Mouse (Mus musculus): ENCODE data around the gene Ass1. TPM values are rescaled to one million over a fixed set of nuclear protein-coding genes. Genes with fewer than 3 reads are reported as not detected.
"Not testable (repeated sequence)": the region's sequence is repeated elsewhere in the genome, so short reads cannot be mapped to it uniquely, and the experiment has no call there.

The Ass1 gene
- polyA plus RNA-seq, 1 experiment from 2014 or later, result 6.8 TPM

- H3K9me3 ChIP-seq (replicated peaks), result no peaks in the 10 kb centered on the region
- H3K36me3 ChIP-seq, result no peaks in the 10 kb centered on the region
- H3K4me1 ChIP-seq, result peaks cover 30% of the 10 kb centered on the region
- H3K27ac ChIP-seq, result no peak overlapping the region
- no peak for DNase-seq (ENCODE audit: low spot score)
- WGBS, result 42% methylated on average over 5 of the region's 5 CpGs
- H3K4me3 ChIP-seq, result no peak overlapping the region
- 0 out of 2 replicates have a peak, but pooled peaks cover 3% of the 10 kb centered on the region for H3K27me3 ChIP-seq (ENCODE audit: low read depth, poor library complexity, severe bottlenecking)
Observed at GRCm38 (mm10) chr2:31530201-31530600, 60.2 kb downstream of the Ass1 start.

GRCm38 (mm10) chr2:31537054-31537453 is 67.0 kb downstream of the Ass1 start:
- WGBS, result 69% methylated on average over 5 of the region's 5 CpGs
- no peaks in the 10 kb centered on the region for H3K4me1 ChIP-seq
- no peak overlapping the region for H3K4me3 ChIP-seq
- no peak for DNase-seq (ENCODE audit: low spot score)
- H3K9me3 ChIP-seq (replicated peaks), result no peaks in the 10 kb centered on the region
- no peak overlapping the region for H3K27ac ChIP-seq
- H3K27me3 ChIP-seq (ENCODE audit: low read depth, poor library complexity, severe bottlenecking), result no peaks in the 10 kb centered on the region
- H3K36me3 ChIP-seq, result no peaks in the 10 kb centered on the region

- WGBS, result 78% methylated on average over 5 of the region's 5 CpGs
- H3K27ac ChIP-seq, result no peak overlapping the region
- no peaks in the 10 kb centered on the region for H3K4me1 ChIP-seq
- H3K4me3 ChIP-seq, result no peak overlapping the region
- no peaks in the 10 kb centered on the region for H3K9me3 ChIP-seq (replicated peaks)
- no peaks in the 10 kb centered on the region for H3K27me3 ChIP-seq (ENCODE audit: low read depth, poor library complexity, severe bottlenecking)
- no peak for DNase-seq (ENCODE audit: low spot score)
- no peaks in the 10 kb centered on the region for H3K36me3 ChIP-seq
Observed at GRCm38 (mm10) chr2:31538745-31539144, 68.7 kb downstream of the Ass1 start.

GRCm38 (mm10) chr2:31541581-31541980 is 71.6 kb downstream of the Ass1 start:
- no peak overlapping the region for H3K27ac ChIP-seq
- DNase-seq (ENCODE audit: low spot score), result no peak
- no peak overlapping the region for H3K4me3 ChIP-seq
- H3K36me3 ChIP-seq, result no peaks in the 10 kb centered on the region
- 0 out of 2 replicates have a peak, but pooled peaks cover 3% of the 10 kb centered on the region for H3K27me3 ChIP-seq (ENCODE audit: low read depth, poor library complexity, severe bottlenecking)
- no peaks in the 10 kb centered on the region for H3K4me1 ChIP-seq
- 94% methylated on average over 5 of the region's 5 CpGs for WGBS
- no peaks in the 10 kb centered on the region for H3K9me3 ChIP-seq (replicated peaks)

- WGBS, result 72% methylated on average over 11 of the region's 11 CpGs
- no peaks in the 10 kb centered on the region for H3K4me1 ChIP-seq
- no peak overlapping the region for H3K4me3 ChIP-seq
- no peaks in the 10 kb centered on the region for H3K9me3 ChIP-seq (replicated peaks)
- no peak for DNase-seq (ENCODE audit: low spot score)
- no peak overlapping the region for H3K27ac ChIP-seq
- H3K27me3 ChIP-seq (ENCODE audit: low read depth, poor library complexity, severe bottlenecking), result 0 out of 2 replicates have a peak, but pooled peaks cover 3% of the 10 kb centered on the region
- no peaks in the 10 kb centered on the region for H3K36me3 ChIP-seq
Observed at GRCm38 (mm10) chr2:31547726-31548125, 77.7 kb downstream of the Ass1 start.

- no peaks in the 10 kb centered on the region for H3K9me3 ChIP-seq (replicated peaks)
- no peaks in the 10 kb centered on the region for H3K27me3 ChIP-seq (ENCODE audit: low read depth, poor library complexity, severe bottlenecking)
- H3K27ac ChIP-seq, result no peak overlapping the region
- DNase-seq (ENCODE audit: low spot score), result no peak
- 88% methylated on average over 3 of the region's 3 CpGs for WGBS
- no peaks in the 10 kb centered on the region for H3K4me1 ChIP-seq
- H3K36me3 ChIP-seq, result no peaks in the 10 kb centered on the region
- no peak overlapping the region for H3K4me3 ChIP-seq
Observed at GRCm38 (mm10) chr2:31550503-31550902, 80.5 kb downstream of the Ass1 start.

- 84% methylated on average over 3 of the region's 3 CpGs for WGBS
- not testable (repeated sequence) for H3K4me1 ChIP-seq; H3K36me3 ChIP-seq; H3K27me3 ChIP-seq (ENCODE audit: low read depth, poor library complexity, severe bottlenecking); DNase-seq (ENCODE audit: low spot score); H3K4me3 ChIP-seq; H3K9me3 ChIP-seq (replicated peaks); H3K27ac ChIP-seq
Observed at GRCm38 (mm10) chr2:31551351-31551750, 81.3 kb downstream of the Ass1 start.

GRCm38 (mm10) chr2:31551971-31552370 is 82.0 kb downstream of the Ass1 start:
- Histone ChIP-seq H3K4me1 (no peaks in the 10 kb centered on the region), H3K36me3 (no peaks in the 10 kb centered on the region), H3K4me3 (no peak overlapping the region), H3K27ac (no peak overlapping the region), H3K27me3 (ENCODE audit: low read depth, poor library complexity, severe bottlenecking) (no peaks in the 10 kb centered on the region), H3K9me3 (replicated peaks) (no peaks in the 10 kb centered on the region)
- no peak for DNase-seq (ENCODE audit: low spot score)
- WGBS, result 89% methylated on average over 10 of the region's 10 CpGs

- Histone ChIP-seq H3K4me1 (no peaks in the 10 kb centered on the region), H3K27ac (no peak overlapping the region), H3K36me3 (no peaks in the 10 kb centered on the region), H3K27me3 (ENCODE audit: low read depth, poor library complexity, severe bottlenecking) (no peaks in the 10 kb centered on the region), H3K4me3 (no peak overlapping the region), H3K9me3 (replicated peaks) (no peaks in the 10 kb centered on the region)
- no peak for DNase-seq (ENCODE audit: low spot score)
- WGBS, result 81% methylated on average over 5 of the region's 5 CpGs
Observed at GRCm38 (mm10) chr2:31554619-31555018, 84.6 kb downstream of the Ass1 start.

Other genes starting within 250 kb of the Ass1 start
- 57.5 and 62.0 TPM in 2 replicates for gene Ncs1, start 224.4 kb upstream of the Ass1 start, polyA plus RNA-seq (2016; fragmentation: Nextera tagmentation; extraction: Ambion mirVana)
- 0.19 TPM in 1 of 2 replicates, not detected in the other for gene Hmcn2, start 155.8 kb upstream of the Ass1 start, polyA plus RNA-seq (2016; fragmentation: Nextera tagmentation; extraction: Ambion mirVana)
- gene Fubp3, start 102.4 kb downstream of the Ass1 start, polyA plus RNA-seq (2016; fragmentation: Nextera tagmentation; extraction: Ambion mirVana), result 84.1 and 92.1 TPM in 2 replicates
- 0.10 TPM in 1 of 2 replicates, not detected in the other for gene Prdm12, start 169.8 kb downstream of the Ass1 start, polyA plus RNA-seq (2016; fragmentation: Nextera tagmentation; extraction: Ambion mirVana)
- 113 and 131 TPM in 2 replicates for gene Exosc2, start 200.5 kb downstream of the Ass1 start, polyA plus RNA-seq (2016; fragmentation: Nextera tagmentation; extraction: Ambion mirVana)
- 65.0 and 70.5 TPM in 2 replicates for gene Abl1, start 218.2 kb downstream of the Ass1 start, polyA plus RNA-seq (2016; fragmentation: Nextera tagmentation; extraction: Ambion mirVana)

All from limb, embryonic 10.5 days (tissue).